Mouse (Mus musculus): ENCODE results near the gene Elovl3.
"Not testable (repeated sequence)": the region's sequence is repeated elsewhere in the genome, so short reads cannot be mapped to it uniquely, and the experiment has no call there.

Elovl3 gene

DNA sequence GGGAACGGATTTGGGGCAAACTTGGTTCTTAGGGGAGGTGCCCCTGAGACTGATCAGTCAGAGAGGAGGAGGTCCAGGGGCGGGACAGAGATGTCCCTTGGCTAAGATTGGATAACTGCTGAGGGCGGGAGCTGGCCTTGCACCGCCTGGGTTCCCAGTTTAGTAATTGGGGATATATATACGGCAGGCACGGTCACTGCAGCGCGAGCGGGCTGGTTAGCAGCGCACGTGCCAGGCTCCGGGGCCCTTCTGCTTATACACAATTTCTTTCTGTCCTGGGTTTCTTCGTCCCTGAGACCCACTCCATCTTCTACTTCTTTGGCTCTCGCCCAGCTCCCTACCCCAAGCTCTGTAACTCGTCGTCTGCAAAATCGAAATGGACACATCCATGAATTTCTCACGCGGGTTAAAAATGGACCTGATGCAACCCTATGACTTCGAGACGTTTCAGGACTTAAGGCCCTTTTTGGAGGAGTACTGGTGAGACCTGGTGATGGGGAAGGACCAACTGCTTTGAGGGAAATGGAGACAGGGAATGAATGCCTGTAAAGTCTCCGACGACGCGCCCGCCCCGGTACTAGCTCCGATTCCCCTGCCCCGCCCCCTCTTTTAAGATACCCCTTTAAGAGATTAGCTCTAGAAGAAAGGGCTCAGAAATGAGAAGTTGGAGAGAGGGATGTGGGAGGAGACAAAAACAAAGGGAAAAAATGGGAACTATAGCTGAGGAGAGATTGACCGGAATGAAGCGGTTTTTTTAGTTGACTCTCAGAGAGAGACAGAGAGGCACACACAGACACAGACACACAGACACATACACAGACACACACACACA lies at the start of gene Elovl3:
Gene Elovl3, plus strand, starts transcription at position 204 of the 832 bp plus-strand sequence.
- peak; percentile 25 for DNase-seq (ENCODE audit: low read depth)

GRCm38 (mm10) chr19:46085185-46085584 lies 46.5 kb upstream of the Elovl3 start:
- no peak for DNase-seq (ENCODE audit: low read depth)

GRCm38 (mm10) chr19:46086337-46086736 lies 45.4 kb upstream of the Elovl3 start:
- DNase-seq (ENCODE audit: low read depth): peak; percentile 84

- no peak for DNase-seq (ENCODE audit: low read depth)
Measured at GRCm38 (mm10) chr19:46087871-46088270, 43.8 kb upstream of the Elovl3 start.

- no peak for DNase-seq (ENCODE audit: low read depth)
Measured at GRCm38 (mm10) chr19:46091641-46092040, 40.1 kb upstream of the Elovl3 start.

- DNase-seq (ENCODE audit: low read depth): no peak
Measured at GRCm38 (mm10) chr19:46094144-46094543, 37.6 kb upstream of the Elovl3 start.

DNA sequence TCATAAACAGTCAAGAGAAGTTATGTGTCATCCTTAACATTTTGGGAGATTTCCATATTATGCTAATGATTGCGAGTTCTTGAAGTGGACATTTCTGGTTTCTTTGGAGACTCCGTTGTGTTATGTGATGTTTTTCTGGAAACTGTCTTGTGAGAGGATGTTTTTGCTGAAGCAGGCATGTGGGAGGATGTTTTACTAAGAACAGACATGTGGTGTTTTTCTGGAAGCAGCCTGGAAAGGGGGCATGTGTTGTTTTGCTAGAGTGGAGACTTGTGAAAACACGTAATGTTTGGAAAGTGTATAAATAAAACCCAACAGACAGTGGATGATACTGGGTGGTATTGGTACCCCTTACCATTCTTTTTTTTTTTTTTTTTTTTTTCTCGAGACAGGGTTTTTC lies 36.4 kb upstream of the Elovl3 start:
- no peak for DNase-seq (ENCODE audit: low read depth)

GRCm38 (mm10) chr19:46096396-46096795 lies 35.3 kb upstream of the Elovl3 start:
- DNase-seq (ENCODE audit: low read depth): no peak

GRCm38 (mm10) chr19:46099561-46099960 lies 32.1 kb upstream of the Elovl3 start:
- DNase-seq (ENCODE audit: low read depth): no peak

DNA sequence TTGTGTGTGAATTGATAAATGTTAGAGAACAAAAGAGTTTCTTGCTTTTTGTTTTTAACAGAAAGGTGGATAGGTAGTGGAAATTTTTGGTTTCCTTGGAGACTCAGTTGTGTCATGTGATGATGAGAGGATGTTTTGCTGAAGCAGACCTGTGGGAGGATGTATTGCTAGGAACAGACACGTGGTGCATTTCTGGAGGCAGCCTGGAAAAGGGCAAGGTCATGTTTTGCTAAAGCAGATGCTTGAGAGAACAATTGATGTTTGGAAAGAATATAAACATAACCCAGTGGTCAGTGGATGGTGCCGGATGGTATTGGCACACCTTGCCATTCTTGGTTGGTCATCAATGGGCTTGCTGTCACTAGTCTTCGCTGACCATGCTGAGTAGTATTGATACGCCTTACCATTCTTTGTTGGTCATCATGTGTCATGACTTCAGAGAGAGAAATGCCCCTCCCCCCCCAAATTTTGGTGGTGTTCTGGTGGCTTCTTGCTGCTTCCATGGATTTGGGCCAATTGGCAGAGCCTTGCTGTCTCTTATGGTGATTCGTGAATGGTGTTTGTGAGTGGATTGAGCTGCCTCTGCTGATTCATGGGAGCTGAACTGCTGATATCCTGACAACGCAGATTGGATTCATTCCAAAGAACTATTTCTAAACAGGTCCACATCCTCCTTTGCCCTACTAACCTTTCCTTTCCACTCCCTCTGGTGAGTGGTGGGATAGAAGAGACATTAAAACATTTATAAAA lies 28.1 kb upstream of the Elovl3 start:
- DNase-seq (ENCODE audit: low read depth): no peak

- no peak for DNase-seq (ENCODE audit: low read depth)
Measured at GRCm38 (mm10) chr19:46104187-46104557, 27.5 kb upstream of the Elovl3 start.

DNA sequence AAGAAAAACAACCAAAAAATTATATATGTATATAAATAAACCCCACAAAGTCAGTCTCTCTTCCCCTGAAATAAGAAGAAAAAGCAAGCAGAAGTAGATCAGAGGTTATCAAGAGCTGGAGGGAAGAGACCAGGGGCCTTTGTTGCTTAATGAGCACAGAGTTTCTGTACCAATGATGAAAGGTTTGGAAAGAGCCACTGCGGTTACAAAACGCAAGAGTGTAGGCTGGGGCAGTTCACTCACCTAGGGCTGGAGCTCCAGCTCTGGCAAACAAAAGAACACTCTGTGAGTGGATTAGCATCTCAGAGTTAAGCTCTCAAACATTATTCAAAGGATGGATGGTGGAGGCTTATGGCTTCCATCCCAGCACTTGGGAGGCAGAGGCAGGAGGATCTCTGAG lies 21.5 kb upstream of the Elovl3 start:
- DNase-seq (ENCODE audit: low read depth): no peak

DNA sequence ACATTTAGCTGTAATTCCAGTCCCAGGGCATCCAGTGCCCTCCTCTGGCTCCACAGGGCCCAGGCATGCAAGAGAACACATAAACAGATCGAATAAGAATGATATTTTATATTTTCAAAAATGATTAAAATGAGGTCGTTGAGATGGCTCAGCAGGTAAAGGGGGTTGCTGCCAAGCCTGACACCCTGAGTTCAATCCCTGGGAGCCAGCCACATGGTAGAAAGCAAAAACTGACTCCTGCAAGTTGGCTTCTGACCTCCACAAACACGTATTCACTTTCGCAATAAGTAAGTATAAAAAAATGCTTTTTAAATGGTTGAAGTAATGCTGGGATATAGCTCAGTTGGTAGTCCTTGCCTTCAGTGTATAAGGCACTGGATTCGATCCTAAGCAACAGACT lies 20.9 kb upstream of the Elovl3 start:
- no peak for DNase-seq (ENCODE audit: low read depth)

GRCm38 (mm10) chr19:46114617-46115016 lies 17.1 kb upstream of the Elovl3 start:
- no peak for DNase-seq (ENCODE audit: low read depth)

DNA sequence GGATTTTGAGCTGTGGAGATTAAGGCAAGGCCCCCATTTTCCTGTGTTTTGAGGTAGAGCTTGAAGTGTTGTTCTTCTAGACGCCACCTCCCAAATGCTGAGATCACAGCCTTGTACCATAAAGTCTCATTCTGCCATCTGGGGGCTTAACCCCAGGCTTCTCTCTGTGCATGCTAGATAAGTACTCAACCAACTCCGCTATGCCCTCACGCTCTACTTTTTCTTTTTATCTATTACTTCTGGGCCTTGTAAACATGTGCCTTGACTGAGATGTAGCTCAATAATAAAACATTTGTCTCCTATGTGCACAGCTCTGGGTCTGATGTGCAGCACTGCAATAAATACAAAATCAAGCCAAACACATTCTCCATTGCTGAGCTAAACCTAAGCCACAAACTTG lies 12.2 kb upstream of the Elovl3 start:
- DNase-seq (ENCODE audit: low read depth): no peak

DNA sequence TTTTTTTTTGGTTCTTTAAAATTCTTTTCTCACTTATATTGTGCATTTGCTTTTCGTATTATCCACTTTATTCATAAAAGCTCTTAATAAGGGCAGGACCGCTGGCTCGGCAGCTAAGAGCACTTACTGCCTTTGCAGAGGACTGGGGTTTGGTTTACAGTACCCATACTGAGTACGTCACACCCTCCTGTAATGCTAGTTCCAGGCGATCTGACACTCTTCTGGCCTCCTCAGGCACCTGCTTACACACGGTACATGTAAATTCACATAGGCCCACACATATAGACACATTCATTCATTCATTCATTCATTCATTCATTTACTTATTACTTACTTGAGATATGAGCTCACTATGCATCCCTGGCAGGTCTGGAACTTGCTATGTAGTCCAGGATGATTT lies 10.8 kb upstream of the Elovl3 start:
- DNase-seq (ENCODE audit: low read depth): no peak

DNA sequence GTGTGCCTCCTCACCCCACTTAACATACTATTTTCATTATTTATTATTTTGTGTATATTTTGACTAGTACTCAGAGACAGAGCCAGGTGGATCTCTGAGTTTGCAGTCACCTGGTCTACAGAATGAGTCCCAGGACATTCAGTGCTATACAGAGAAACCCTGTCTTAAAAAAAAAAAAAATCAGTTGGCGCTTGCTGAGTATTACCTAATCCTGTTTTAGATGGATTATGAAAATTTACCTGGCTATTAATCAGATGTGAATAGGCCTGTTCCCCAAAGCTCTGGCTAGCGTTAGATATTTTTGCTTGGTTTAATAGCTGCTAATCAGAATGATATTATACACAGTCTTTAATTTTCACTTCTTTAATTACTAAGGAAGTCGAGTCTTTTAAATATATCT lies 7.8 kb upstream of the Elovl3 start:
- DNase-seq (ENCODE audit: low read depth): no peak

DNA sequence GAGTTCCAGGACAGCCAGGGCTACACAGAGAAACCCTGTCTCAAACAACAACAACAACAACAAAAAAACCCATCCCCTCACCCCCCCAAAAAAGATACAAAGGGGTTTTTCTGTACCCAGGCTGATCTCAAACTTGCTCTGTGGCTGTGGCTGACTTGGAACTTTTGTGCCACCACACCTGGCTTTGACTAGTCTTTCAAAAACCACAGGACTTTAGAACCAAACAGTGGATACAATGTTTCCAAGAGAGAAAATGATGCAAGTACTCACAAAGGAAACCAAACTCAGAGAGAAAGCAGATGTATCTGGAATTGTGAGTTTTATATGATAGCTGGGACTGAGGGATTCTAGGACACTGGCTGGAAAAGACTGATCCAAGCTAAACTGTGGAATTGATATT lies 7.0 kb upstream of the Elovl3 start:
- no peak for DNase-seq (ENCODE audit: low read depth)

- DNase-seq (ENCODE audit: low read depth): no peak
Measured at GRCm38 (mm10) chr19:46126301-46126700, 5.4 kb upstream of the Elovl3 start.

GRCm38 (mm10) chr19:46129737-46130136 lies 2.0 kb upstream of the Elovl3 start:
- not testable (repeated sequence) for DNase-seq (ENCODE audit: low read depth)

DNA sequence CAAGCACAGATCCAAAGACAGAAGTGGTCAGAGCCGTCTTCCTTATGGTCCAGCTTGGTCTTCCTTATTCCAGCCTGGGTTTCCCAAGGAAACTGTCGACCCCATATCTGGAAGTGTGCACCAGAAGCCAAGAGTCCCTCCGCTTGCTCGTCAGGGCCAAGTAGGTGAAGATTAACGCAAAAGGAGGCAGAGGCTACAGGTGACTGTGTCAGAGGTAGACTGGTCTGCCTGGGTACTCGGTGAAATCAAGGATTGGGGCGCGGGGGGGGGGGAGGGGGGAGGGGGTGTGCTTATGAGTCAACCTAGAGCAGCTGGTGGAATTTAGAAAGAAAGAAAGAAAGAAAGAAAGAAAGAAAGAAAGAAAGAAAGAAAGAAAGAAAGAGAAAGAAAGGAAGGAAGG lies 414 bp upstream of the Elovl3 start:
- no peak for DNase-seq (ENCODE audit: low read depth)

GRCm38 (mm10) chr19:46132577-46132976 lies 880 bp downstream of the Elovl3 start:
- peak; percentile 33 for DNase-seq (ENCODE audit: low read depth)

GRCm38 (mm10) chr19:46135297-46135696 lies 3.6 kb downstream of the Elovl3 start:
- peak; percentile 91 for DNase-seq (ENCODE audit: low read depth)

Data from naive thymus-derived CD4-positive, alpha-beta T cell, adult 2 months (primary cell).